Mouse (Mus musculus): ENCODE results near the gene Ccdc173. TPM values are rescaled to one million over a fixed set of nuclear protein-coding genes. Genes with fewer than 3 reads are reported as not detected.

The Ccdc173 gene
- polyA plus RNA-seq, 1 experiment from 2014 or later: 4.6 TPM

DNA sequence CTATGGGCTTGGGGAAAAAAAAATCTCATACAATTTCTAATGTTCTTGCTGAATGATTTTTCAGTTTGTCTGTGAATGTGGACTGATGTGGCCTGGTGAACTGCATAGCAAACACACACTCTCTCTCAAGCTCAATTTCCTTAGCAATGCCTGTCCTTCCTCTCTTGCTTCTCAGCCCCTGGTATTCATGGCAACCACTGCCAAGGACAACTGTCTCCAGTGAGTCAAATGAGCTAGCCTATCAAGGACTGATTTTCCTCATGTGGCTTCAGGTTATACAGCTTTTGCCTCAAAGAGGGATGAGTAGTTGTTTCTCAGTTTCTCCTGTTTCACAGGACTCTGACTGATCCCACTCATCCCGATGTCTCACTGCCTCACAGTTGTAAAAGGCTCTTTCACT is 70.3 kb downstream of the Ccdc173 start:
- no peaks in the 10 kb centered on the region for H3K27me3 ChIP-seq
- no peak overlapping the region for H3K27ac ChIP-seq (replicated peaks)
- ATAC-seq (ENCODE audit: insufficient number of reproducible peaks, low FRiP score, low TSS enrichment, low read depth): no peak
- H3K9me3 ChIP-seq (replicated peaks): no peaks in the 10 kb centered on the region
- H3K4me1 ChIP-seq: 0 out of 2 replicates have a peak, but pooled peaks cover 4% of the 10 kb centered on the region
- WGBS: 89% methylated on average over 1 of the region's 1 CpGs
- no peak overlapping the region for H3K9ac ChIP-seq
- H3K36me3 ChIP-seq: no peaks in the 10 kb centered on the region
- no peak overlapping the region for H3K4me3 ChIP-seq (replicated peaks)
- no peak overlapping the region for H3K4me2 ChIP-seq (replicated peaks)

DNA sequence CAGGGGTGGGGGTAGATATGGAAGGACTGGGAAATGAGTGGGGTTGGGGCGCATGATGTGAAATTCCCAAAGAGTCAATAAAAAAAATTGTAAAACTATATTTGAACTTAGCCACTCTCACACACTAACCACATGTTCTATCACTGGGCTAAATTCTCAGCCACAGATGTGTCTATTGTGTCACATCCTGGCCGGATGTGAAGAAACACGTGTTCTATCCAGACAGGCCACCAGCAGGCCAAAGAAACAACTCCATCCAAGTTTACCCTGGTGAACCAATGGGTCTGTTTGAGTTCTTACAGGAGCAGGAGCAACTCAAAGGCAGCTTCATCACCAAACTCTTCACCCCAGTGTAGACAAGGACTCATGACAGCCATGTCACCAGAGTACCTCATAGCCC is 72.9 kb downstream of the Ccdc173 start:
- Histone ChIP-seq H3K27ac (replicated peaks) (no peak overlapping the region), H3K27me3 (no peaks in the 10 kb centered on the region), H3K4me3 (replicated peaks) (no peak overlapping the region), H3K36me3 (no peaks in the 10 kb centered on the region), H3K4me1 (0 out of 2 replicates have a peak, but pooled peaks cover 2% of the 10 kb centered on the region), H3K9me3 (replicated peaks) (no peaks in the 10 kb centered on the region), H3K9ac (no peak overlapping the region), H3K4me2 (replicated peaks) (no peak overlapping the region)
- ATAC-seq (ENCODE audit: insufficient number of reproducible peaks, low FRiP score, low TSS enrichment, low read depth): no peak
- 64% methylated on average over 3 of the region's 3 CpGs for WGBS

DNA sequence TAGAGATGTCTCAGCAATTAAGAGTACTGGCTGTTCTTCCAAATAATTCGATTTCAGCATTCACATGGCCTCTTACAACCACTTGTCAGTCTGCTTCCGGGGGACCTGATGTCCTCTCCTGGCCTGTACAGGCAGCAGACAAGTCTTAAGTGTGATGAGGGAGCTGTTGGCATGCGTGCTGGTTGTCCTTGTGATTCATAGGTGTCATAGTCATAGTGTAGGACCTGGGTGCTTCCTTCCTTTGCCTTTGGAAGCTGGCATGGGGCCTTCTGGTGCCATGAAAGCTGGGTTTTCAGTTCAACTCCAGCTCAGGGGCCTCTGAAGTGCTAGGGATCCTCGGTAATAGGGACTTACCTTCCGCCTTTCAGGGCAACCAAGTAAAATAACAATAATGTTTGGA is 75.2 kb downstream of the Ccdc173 start:
- no peak for ATAC-seq (ENCODE audit: insufficient number of reproducible peaks, low FRiP score, low TSS enrichment, low read depth)
- no peaks in the 10 kb centered on the region for H3K9me3 ChIP-seq (replicated peaks)
- H3K9ac ChIP-seq: no peak overlapping the region
- no peaks in the 10 kb centered on the region for H3K36me3 ChIP-seq
- no peak overlapping the region for H3K4me3 ChIP-seq (replicated peaks)
- no peaks in the 10 kb centered on the region for H3K27me3 ChIP-seq
- H3K27ac ChIP-seq (replicated peaks): no peak overlapping the region
- WGBS: 81% methylated on average over 5 of the region's 5 CpGs
- 0 out of 2 replicates have a peak, but pooled peaks cover 2% of the 10 kb centered on the region for H3K4me1 ChIP-seq
- H3K4me2 ChIP-seq (replicated peaks): no peak overlapping the region

DNA sequence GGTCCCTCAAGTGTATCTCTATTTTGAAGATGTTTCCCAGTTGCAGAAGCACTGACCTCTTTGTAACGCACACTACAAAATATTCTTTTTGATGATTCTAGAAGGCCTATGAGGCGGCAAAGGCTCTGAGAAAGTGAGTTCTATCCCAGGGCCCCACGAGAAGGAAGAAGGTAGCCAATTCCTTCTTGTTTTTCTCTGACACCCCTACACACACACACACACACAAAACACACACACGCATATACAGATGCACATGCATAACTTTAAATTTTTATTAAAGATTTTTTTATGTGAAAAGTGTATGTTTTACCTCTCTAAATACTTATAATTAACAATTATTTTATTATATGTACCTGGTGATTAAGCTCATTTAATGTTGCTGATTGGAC is 75.8 kb downstream of the Ccdc173 start:
- H3K36me3 ChIP-seq: no peaks in the 10 kb centered on the region
- no peak overlapping the region for H3K27ac ChIP-seq (replicated peaks)
- no peak overlapping the region for H3K9ac ChIP-seq
- peak overlapping the region; percentile 77 for H3K4me2 ChIP-seq (replicated peaks)
- H3K4me1 ChIP-seq: 0 out of 2 replicates have a peak, but pooled peaks cover 2% of the 10 kb centered on the region
- peak overlapping the region; percentile 67 for H3K4me3 ChIP-seq (replicated peaks)
- no peaks in the 10 kb centered on the region for H3K9me3 ChIP-seq (replicated peaks)
- H3K27me3 ChIP-seq: no peaks in the 10 kb centered on the region
- no peak for ATAC-seq (ENCODE audit: insufficient number of reproducible peaks, low FRiP score, low TSS enrichment, low read depth)
- 33% methylated on average over 4 of the region's 4 CpGs for WGBS

DNA sequence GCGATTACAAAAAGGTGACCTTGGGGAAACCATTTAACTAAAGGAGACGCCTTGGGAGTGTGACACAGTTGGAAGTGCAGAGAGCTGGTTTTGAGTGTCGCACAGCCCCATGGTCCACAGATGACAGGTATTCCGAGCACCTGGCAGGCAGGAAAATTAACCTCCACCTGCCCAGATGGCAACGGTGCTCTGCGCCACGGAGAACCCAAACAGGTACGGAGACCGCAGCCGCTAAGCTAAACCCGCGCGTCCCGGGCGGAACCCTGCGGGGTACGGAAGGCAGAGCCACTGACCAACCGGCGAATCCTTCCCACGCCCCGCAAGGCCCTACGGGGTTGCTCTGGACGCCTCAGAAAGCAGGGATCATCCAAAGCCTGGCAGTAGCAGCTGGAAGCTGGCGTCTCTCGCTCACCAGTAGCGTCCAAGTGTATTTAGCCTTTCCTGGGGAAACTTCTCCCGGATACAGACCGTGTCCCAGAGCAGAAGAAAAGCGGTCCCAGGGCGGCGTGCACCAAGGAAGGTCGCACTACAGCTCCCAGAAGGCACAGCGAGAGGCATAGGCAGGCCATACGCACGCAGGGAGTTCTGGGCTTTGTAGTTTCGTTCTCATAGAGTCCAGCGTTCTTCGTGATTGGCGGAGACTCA is 76.3 kb downstream of the Ccdc173 start, which contains the start of gene Fastkd1:
Gene Fastkd1 (minus strand): TSS at position 536 of the 645 bp plus-strand sequence.
- peak; percentile 95 for ATAC-seq (ENCODE audit: insufficient number of reproducible peaks, low FRiP score, low TSS enrichment, low read depth)
- 0 out of 2 replicates have a peak, but pooled peaks cover 2% of the 10 kb centered on the region for H3K4me1 ChIP-seq
- H3K27me3 ChIP-seq: no peaks in the 10 kb centered on the region
- peak within 1 kb of the TSS; percentile 77 for H3K4me2 ChIP-seq (replicated peaks)
- under 1% methylated on average over 39 of the region's 39 CpGs for WGBS
- H3K27ac ChIP-seq (replicated peaks): peak within 1 kb of the TSS; percentile 36; the same call in 1 of the 2 replicates
- peak within 1 kb of the TSS; percentile 43 for H3K9ac ChIP-seq
- peak within 1 kb of the TSS; percentile 67 for H3K4me3 ChIP-seq (replicated peaks)
- H3K9me3 ChIP-seq (replicated peaks): no peaks in the 10 kb centered on the region
- no peaks in the 10 kb centered on the region for H3K36me3 ChIP-seq

DNA sequence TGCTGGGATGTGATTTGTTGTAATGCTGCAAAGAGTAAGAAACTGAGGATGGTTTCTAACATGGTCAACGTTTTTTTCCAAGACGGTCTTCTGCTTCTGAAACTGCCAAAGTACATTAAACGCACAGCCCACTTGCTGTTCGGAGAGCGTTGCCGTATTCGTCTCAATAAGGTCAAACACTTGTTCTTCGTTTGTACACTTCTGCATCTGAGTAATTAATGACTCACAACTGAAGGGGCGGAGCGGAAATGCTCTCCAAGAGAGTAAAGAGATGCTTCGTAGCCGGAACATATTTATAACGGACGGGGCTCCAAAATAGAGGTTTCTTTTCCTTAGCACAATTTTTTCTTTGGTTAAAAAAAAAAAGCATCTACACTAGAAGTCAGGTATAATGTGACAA is 77.2 kb downstream of the Ccdc173 start:
- Histone ChIP-seq H3K36me3 (no peaks in the 10 kb centered on the region), H3K27ac (replicated peaks) (no peak overlapping the region), H3K27me3 (no peaks in the 10 kb centered on the region), H3K4me1 (0 out of 2 replicates have a peak, but pooled peaks cover 2% of the 10 kb centered on the region), H3K4me2 (replicated peaks) (no peak overlapping the region), H3K9me3 (replicated peaks) (no peaks in the 10 kb centered on the region), H3K4me3 (replicated peaks) (no peak overlapping the region), H3K9ac (no peak overlapping the region)
- ATAC-seq (ENCODE audit: insufficient number of reproducible peaks, low FRiP score, low TSS enrichment, low read depth): no peak
- WGBS: 78% methylated on average over 14 of the region's 14 CpGs

Other genes starting within 250 kb of the Ccdc173 start
- 0.30 and 0.37 TPM in 2 replicates for gene Lrp2, start 203.5 kb downstream of the Ccdc173 start, polyA plus RNA-seq (2015; fragmentation: Nextera tagmentation; extraction: Ambion mirVana)
- 18.7 and 25.4 TPM in 2 replicates for gene Bbs5, start 142.4 kb downstream of the Ccdc173 start, polyA plus RNA-seq (2015; fragmentation: Nextera tagmentation; extraction: Ambion mirVana)
- gene Klhl41, start 119.5 kb downstream of the Ccdc173 start, polyA plus RNA-seq (2015; fragmentation: Nextera tagmentation; extraction: Ambion mirVana): 22.4 and 28.7 TPM in 2 replicates
- 10.5 and 11.6 TPM in 2 replicates for gene Fastkd1, start 76.1 kb downstream of the Ccdc173 start, polyA plus RNA-seq (2015; fragmentation: Nextera tagmentation; extraction: Ambion mirVana)
- gene Ppig, start 67.0 kb downstream of the Ccdc173 start, polyA plus RNA-seq (2015; fragmentation: Nextera tagmentation; extraction: Ambion mirVana): 144 and 145 TPM in 2 replicates
- gene Phospho2, start within 50 bp of the Ccdc173 start, polyA plus RNA-seq (2015; fragmentation: Nextera tagmentation; extraction: Ambion mirVana): 24.4 and 25.0 TPM in 2 replicates
- 24.5 and 25.8 TPM in 2 replicates for gene Klhl23, start 32.4 kb upstream of the Ccdc173 start, polyA plus RNA-seq (2015; fragmentation: Nextera tagmentation; extraction: Ambion mirVana)
- 287 and 315 TPM in 2 replicates for gene Ssb, start 72.0 kb upstream of the Ccdc173 start, polyA plus RNA-seq (2015; fragmentation: Nextera tagmentation; extraction: Ambion mirVana)
- 35.8 and 36.6 TPM in 2 replicates for gene Mettl5, start 96.0 kb upstream of the Ccdc173 start, polyA plus RNA-seq (2015; fragmentation: Nextera tagmentation; extraction: Ambion mirVana)
- gene Ubr3, start 107.7 kb upstream of the Ccdc173 start, polyA plus RNA-seq (2015; fragmentation: Nextera tagmentation; extraction: Ambion mirVana): 11.7 and 15.0 TPM in 2 replicates
- gene Myo3b, start 249.6 kb upstream of the Ccdc173 start, polyA plus RNA-seq (2015; fragmentation: Nextera tagmentation; extraction: Ambion mirVana): 0.07 TPM in 1 of 2 replicates, not detected in the other